Mouse (Mus musculus) right cerebral cortex, postnatal 36 days (tissue): ENCODE data around the gene Tceal3.
"Not testable (repeated sequence)": the region's sequence is repeated elsewhere in the genome, so short reads cannot be mapped to it uniquely, and the experiment has no call there.

Experiments used
- DNase-seq, 2 experiments: peaks; one replicate each; pipeline ENCODE4 v3.0.0; 2022; ENCODE audit warnings: low spot score in 2 of 2, mixed read lengths in 1 of 2

Gene Tceal3

DNA sequence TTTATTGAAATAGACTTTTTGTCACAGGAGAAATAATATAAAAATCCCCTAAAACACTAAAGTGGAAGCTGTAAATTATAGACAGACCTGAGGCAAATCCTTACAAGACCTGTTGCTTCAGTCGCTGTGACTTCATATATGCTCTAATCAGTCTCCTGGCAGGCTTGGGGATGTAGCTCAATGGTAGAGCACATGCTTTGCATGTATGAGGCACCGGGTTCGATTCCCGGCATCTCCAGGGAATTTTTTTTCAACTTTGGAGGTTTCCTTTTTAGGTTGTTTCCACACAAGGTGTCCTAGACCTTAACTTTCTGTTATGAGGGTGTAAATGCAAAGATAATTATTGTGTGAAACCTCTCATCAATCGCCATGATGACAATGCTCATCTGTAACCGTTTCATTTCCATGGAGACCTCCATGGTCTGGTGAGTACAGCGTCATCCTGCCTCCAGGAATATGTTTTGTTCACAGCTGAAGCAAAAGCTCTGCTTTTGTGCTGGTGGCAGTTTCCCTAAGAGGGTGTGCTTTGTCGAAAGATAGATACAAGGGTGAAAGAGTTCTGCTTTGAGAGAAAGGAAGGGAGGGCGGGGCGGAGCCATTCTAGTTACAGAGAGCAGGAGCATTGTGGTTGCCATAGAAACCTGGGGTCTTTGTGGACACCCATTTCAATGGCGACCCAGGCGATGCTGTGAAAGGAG is at the start of gene Tceal3:
Tceal3 (plus strand) TSS at position 644 of the 698 bp plus-strand sequence.
- DNase-seq, result peak; percentile 64

GRCm38 (mm10) chrX:136543956-136544355 is 46.7 kb upstream of the Tceal3 start, which contains the start of gene Kir3dl2:
TSS of gene Kir3dl2 (minus strand) at chrX:136544056.
- DNase-seq, result not testable (repeated sequence)

DNA sequence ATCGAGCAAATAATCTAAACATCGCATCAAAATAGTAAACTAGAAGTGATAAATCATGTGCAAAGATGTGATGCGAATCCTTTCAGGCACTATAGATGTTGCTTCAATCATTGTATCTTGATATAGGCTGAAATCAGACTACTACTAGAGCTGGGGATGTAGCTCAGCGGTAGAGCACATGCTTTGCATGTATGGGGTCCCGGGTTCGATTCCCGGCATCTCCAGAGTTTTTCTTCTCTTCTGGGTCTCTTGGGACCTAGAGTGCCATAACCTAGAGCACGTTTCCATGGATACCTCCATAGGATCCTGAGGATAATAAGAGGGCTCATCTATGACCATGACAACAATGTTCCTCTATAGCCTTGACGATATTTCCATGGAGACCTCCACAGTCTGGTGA is 21.5 kb upstream of the Tceal3 start:
- DNase-seq, result not testable (repeated sequence)

GRCm38 (mm10) chrX:136584617-136585016 is 6.0 kb upstream of the Tceal3 start:
- no peak for DNase-seq

- DNase-seq, result no peak
Measured at GRCm38 (mm10) chrX:136590897-136591257, 235 bp downstream of the Tceal3 start.

DNA sequence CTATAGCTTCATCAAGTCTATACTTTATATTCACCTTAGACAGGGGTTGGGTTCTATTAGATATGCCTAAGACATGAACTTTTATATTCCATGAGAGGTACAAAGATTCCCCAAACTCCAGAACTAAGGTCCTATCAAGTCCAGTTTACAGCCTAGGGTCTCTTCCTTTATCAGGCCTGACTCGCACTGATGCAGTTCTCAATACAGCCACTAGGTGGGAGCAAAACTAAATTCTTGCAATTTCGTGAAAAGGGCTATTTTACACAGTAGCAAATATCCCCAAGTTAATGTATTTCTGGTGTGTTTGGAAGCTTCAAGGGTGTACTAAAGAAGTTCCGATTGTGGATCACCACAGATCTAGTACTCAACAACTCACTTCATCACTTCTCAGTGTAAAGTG is 8.8 kb downstream of the Tceal3 start:
- DNase-seq, result peak in 1 of 2 experiments; percentile 1

DNA sequence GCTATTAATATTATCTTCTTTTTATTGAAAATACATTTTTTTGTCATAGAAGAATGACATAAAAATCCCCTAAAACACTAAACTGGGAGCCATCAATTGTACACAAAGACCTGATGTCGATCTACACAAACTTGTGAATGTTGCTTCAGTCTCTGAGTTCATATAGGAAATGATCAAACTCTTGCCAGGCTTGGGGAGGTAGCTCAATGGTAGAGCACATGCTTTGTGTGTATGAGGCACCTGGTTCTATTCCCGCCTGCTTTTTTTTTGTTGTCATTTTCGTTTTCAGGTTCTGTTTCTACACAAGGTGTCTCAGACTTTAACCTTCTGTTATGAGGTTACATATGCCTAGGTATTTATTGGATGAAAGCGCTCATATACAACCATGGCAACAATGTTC is 16.3 kb downstream of the Tceal3 start:
- DNase-seq, result no peak

- DNase-seq, result no peak
Measured at GRCm38 (mm10) chrX:136607395-136607794, 16.8 kb downstream of the Tceal3 start.

GRCm38 (mm10) chrX:136611346-136611745 is 20.7 kb downstream of the Tceal3 start:
- no peak for DNase-seq

- not testable (repeated sequence) for DNase-seq
Measured at GRCm38 (mm10) chrX:136615889-136616288, 25.2 kb downstream of the Tceal3 start.

- peak; percentile 8 to 18 for DNase-seq
Measured at GRCm38 (mm10) chrX:136624905-136625569, 34.4 kb downstream of the Tceal3 start.

GRCm38 (mm10) chrX:136625959-136626358 is 35.3 kb downstream of the Tceal3 start:
- no peak for DNase-seq

GRCm38 (mm10) chrX:136635116-136635515 is 44.5 kb downstream of the Tceal3 start:
- no peak for DNase-seq

DNA sequence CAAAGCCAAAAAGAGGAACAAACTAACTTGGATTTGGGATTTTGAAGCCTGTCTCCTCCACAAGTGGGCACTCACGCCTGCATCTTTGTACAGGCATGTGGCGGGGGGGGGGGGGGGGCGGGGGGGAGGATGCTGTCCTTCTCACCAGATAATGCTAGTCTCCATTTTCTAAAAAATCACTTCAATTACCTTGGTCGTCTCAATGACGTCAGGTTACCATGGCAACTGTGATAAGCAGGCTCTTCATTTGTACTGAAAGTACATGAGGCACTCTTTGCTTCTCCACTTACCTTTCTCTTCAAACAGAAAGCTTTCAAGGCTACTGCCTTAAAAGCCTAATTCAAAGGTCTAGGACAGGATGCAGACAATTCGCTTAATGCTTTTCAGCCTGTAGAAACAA is 49.1 kb downstream of the Tceal3 start:
- DNase-seq, result peak; percentile 5 to 34

- not testable (repeated sequence) for DNase-seq
Measured at GRCm38 (mm10) chrX:136645857-136646256, 55.2 kb downstream of the Tceal3 start.

DNA sequence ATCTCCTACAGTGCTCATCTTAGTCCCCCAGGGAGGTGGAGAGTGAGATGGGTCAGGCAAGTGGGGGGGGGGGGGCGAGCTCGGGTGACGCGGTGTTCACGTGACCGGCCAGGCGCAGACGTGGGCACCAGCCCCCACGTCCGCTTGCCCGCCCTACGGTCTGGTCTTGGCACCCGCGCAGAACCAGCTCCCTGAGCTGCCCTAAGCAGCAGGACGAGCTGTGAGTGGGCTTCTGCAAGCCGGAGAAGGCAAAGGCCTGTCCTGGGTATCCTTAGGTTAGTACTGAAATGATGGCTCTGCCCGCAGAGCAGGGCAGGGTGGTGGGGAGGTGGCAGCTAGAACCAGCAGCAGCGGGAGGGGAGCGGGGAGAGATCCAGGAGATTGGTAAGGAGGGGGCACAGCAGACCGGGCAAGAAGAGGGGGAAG is 75.7 kb downstream of the Tceal3 start:
- DNase-seq, result peak; percentile 9 to 14

- DNase-seq, result peak in 1 of 2 experiments; percentile 15
Measured at GRCm38 (mm10) chrX:136666762-136667464, 76.3 kb downstream of the Tceal3 start.

GRCm38 (mm10) chrX:136668794-136669193 is 78.2 kb downstream of the Tceal3 start:
- DNase-seq, result no peak

DNA sequence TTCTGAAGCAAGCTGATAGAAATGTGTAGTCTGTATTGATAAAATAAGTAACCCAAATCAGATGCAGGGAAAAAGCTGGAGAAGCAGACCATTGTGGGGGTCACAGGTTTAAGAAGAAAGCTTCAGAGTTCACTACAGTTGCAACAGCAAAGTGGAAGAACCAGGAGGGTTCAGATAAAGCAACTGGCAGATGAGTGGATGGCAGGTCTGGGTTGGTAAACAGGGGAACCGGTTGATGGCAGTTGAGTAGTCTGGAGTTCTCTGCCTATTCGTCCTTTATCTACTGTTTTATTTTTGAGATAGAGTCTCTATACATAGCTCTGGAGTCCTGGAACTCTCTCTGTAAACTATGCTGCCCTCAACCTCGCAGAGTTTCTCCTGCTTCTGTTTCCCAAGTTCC is 90.3 kb downstream of the Tceal3 start:
- no peak for DNase-seq

GRCm38 (mm10) chrX:136691606-136692293 is 101.1 kb downstream of the Tceal3 start:
- DNase-seq, result not testable (repeated sequence)

- no peak for DNase-seq
Measured at GRCm38 (mm10) chrX:136692294-136692675, 101.6 kb downstream of the Tceal3 start.

DNA sequence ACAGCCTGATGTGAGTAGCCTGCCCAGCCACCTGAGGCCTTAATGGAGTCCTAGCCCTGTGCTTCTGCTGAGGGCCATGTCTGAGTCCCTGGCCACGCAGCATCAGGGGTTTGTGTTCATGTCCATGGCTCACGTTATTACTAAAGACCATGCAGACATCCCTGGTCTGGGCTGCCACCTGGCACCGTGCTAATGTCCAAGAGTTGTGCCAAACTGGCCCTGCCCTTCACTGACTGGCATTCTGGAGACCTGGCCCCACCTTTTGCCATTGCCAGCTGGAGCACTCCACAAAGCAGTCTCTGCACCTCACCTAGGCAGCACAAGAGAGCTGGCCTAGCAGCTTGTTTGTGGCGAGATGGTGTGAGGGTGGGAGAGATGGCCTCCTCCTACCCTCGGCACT is 102.6 kb downstream of the Tceal3 start:
- no peak for DNase-seq
